Mouse (Mus musculus) liver, postnatal 0 days (tissue): Measurements from ENCODE around the gene Pax6. TPM values are rescaled to one million over a fixed set of nuclear protein-coding genes. Genes with fewer than 3 reads are reported as not detected.

Experiments used
- ATAC-seq: fragments of 200-750 bp; cut with Nextera tagmentation; 2 replicates; pipeline ENCODE4 v1.8.0; 2017; ENCODE audit warnings: mild to moderate bottlenecking, moderate library complexity
- DNase-seq: peaks from one replicate; pipeline ENCODE4 v3.0.0-alpha.2; 2016
- H3K27ac ChIP-seq: fragments of 300-500 bp; sonication (generic); 2 replicates; pipeline ENCODE4 v1.5.1; 2014; ENCODE audit warnings: antibody characterized with exemption, moderate library complexity, mild to moderate bottlenecking, low read depth
- H3K27me3 ChIP-seq: fragments of 300-500 bp; sonication (generic); 2 replicates; pipeline ENCODE4 v1.6.1; 2014; ENCODE audit warnings: low read length, control low read depth, mixed read lengths; ENCODE audit not compliant: insufficient read depth
- H3K36me3 ChIP-seq: fragments of 300-500 bp; sonication (generic); replicated peaks from 2 replicates; pipeline ENCODE4 v1.6.1; 2014; ENCODE audit warnings: mild to moderate bottlenecking, control low read depth, low read length, moderate library complexity, mixed read lengths; ENCODE audit not compliant: insufficient read depth
- H3K4me1 ChIP-seq: fragments of 300-500 bp; sonication (generic); 2 replicates; pipeline ENCODE4 v1.6.1; 2014; ENCODE audit warnings: antibody characterized with exemption, mild to moderate bottlenecking, control low read depth; ENCODE audit not compliant: insufficient read depth
- H3K4me2 ChIP-seq: fragments of 300-500 bp; sonication (generic); 2 replicates; pipeline ENCODE4 v1.6.1; 2014; ENCODE audit warnings: low read depth, mild to moderate bottlenecking, low read length, moderate library complexity, mixed read lengths
- H3K4me3 ChIP-seq: fragments of 300-500 bp; sonication (generic); 2 replicates; pipeline ENCODE4 v1.5.1; 2014; ENCODE audit warnings: low read depth, low read length
- H3K9ac ChIP-seq: fragments of 300-500 bp; sonication (generic); replicated peaks from 2 replicates; pipeline ENCODE4 v1.6.1; 2014; ENCODE audit warnings: mild to moderate bottlenecking, moderate library complexity
- H3K9me3 ChIP-seq: fragments of 300-500 bp; sonication (generic); 2 replicates; pipeline ENCODE4 v1.6.1; 2016; ENCODE audit warnings: mild to moderate bottlenecking, control low read depth, low read length, mixed read lengths
- CTCF ChIP-seq: sonication (generic); IDR thresholded peaks from 2 replicates; pipeline ENCODE4 v1.5.1; 2016; ENCODE audit warnings: antibody characterized with exemption, low read depth
- EP300 ChIP-seq: IDR thresholded peaks from 2 replicates; pipeline ENCODE4 v1.6.1; 2016; ENCODE audit warnings: antibody characterized with exemption, low read depth, mild to moderate bottlenecking
- WGBS: fragments of 180-500 bp; shearing (Covaris S2); extraction: QIAGEN DNeasy Blood & Tissue Kit; methylation state at CpG from one replicate; pipeline ENCODE4 v1.1.7; 2014; ENCODE audit not compliant: insufficient replicate concordance; 5-methylcytosine and 5-hydroxymethylcytosine counted together
- polyA plus RNA-seq: library from polyadenylated mRNA; unstranded; fragments of >200 nt; fragmentation: Nextera tagmentation; extraction: Ambion mirVana; gene quantifications from 2 replicates; pipeline ENCODE4 v1.2.1, GENCODE M21; 2015

Pax6 gene
- polyA plus RNA-seq, 1 experiment from 2014 or later, result not detected

DNA sequence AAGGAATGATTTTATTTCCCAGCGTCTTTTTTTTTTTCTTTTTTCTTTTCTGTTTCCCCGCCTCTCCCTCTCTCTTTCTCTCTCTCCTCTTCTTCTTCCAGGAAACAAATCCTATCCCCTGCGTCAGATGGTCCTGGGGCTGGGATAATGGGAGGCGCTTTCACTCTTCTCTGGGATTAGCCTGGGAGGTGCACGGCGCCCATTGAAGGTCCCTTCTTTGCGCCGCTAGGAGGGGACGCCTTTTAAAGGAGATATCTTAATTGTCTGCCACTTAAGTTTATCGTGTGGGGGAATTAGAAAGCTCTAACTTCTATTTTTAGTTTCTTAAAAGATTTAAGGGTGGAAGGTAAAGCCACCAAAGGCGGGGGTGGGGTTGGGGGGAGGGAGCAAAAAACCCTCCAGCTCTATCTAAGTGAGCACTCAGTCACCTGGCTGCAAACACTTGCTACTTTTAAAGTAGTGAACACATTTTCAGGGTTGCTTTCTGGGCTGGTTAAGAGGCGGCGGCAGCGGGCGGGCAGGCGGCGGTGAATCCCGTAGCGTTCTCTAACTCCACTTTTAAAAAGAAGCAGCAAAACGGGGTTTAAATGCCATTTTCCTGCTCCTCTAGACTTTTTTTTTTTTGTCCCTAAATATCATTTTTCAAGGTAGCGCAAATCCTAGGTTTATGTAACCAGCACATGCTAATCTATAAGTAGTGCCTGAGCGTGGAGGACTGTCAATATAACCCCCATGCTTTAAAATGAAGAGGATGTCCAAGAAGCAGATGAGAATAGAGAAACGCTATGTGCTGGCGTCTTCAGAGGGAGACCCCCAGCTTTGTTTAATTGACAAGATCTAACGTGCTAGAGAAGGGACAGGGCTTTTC is 20.0 kb downstream of the Pax6 start:
- WGBS, result 3% methylated on average over 25 of the region's 25 CpGs
- Histone ChIP-seq H3K4me3 (peak overlapping the region; percentile 26), H3K4me2 (peak overlapping the region; percentile 51)

DNA sequence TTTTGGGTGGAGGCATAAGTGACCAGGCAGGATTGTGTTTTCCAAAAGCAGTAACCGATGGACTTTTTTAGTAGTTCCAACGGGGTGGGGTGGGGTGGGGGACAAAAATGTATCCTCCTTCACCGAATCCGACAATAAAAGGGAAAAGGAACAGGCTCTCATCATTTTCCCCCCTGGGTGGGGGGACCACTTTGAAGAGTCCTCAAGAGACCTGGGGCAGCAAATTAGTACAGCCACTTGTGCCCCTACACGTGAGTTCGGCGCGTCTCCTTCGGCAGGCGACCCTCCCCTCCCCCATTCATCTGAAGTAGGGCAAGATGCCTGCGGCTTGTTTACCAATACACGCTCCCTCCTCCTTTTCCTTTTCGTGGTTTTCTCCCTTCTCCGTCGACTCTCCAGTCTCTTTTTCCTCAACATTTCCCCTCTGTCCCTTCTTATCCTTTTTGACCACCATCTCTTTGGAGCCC is 20.6 kb downstream of the Pax6 start:
- Histone ChIP-seq H3K9me3 (no peaks in the 10 kb centered on the region), H3K36me3 (no peaks in the 10 kb centered on the region), H3K27ac (no peak overlapping the region), H3K27me3 (peaks cover 86% of the 10 kb centered on the region), H3K9ac (no peak overlapping the region), H3K4me2 (no peak overlapping the region), H3K4me1 (peaks cover 2% of the 10 kb centered on the region), H3K4me3 (no peak overlapping the region)
- DNase-seq, result no peak
- WGBS, result under 1% methylated on average over 15 of the region's 15 CpGs
- no peak for ATAC-seq
- TF ChIP-seq CTCF (no peak), EP300 (no peak)

More for the DNA sequence above, 20.0 kb downstream of the Pax6 start:
- DNase-seq (no peak), ATAC-seq (no peak)
- no peaks in the 10 kb centered on the region for H3K36me3 ChIP-seq
- no peak overlapping the region for H3K27ac ChIP-seq
- H3K27me3 ChIP-seq, result peaks cover 89% of the 10 kb centered on the region
- no peak overlapping the region for H3K9ac ChIP-seq
- H3K4me1 ChIP-seq, result peaks cover 2% of the 10 kb centered on the region
- TF ChIP-seq CTCF, result no peak
- no peaks in the 10 kb centered on the region for H3K9me3 ChIP-seq

DNA sequence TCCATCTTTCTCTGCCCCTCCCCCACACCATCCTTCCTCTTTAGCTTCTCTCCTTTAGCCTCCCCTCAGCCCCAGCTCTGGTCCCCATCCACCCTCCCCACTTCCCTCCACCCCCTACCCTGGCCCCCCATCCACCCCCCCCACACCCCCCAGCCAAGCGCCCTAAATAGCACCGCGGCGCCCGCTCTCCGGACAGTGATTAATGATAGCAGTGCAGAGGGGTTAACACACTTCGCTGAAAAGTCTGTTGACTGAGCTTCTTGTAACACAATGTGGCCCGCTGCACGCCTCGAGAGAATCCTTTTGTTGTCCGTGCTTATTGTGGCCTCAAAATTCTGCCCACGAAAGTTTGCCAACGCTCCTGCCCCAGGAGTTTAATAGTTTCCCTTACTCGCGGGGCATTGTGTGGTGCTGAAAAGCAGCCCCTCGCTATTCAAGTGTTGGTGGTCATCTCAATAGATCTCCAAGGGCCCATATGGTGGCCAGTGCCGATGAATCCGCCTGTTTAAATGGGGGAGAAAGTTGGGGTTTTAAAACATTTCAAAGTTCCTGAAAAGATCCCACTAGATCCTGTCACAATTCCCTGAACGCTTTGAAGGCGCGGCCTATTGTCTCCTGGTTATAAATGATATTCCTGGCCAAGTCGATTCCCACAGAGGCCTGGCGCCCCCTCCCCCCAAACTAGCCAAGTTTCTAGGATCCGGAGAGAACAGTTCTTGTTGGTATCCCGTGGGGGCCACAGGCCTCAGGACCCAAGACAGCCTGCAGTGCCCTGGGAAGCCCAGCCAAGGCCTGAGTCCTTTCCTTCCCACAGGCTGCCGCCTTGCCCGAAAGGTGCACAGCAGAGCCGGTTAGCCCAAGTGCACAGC is 21.3 kb downstream of the Pax6 start:
- peaks cover 81% of the 10 kb centered on the region for H3K27me3 ChIP-seq
- no peak overlapping the region for H3K9ac ChIP-seq
- WGBS, result 7% methylated on average over 28 of the region's 28 CpGs
- H3K4me2 ChIP-seq, result no peak overlapping the region
- H3K4me1 ChIP-seq, result peaks cover 2% of the 10 kb centered on the region
- no peaks in the 10 kb centered on the region for H3K36me3 ChIP-seq
- no peaks in the 10 kb centered on the region for H3K9me3 ChIP-seq
- DNase-seq (no peak), ATAC-seq (no peak)
- TF ChIP-seq CTCF (no peak), EP300 (no peak)
- H3K27ac ChIP-seq, result no peak overlapping the region
- H3K4me3 ChIP-seq, result no peak overlapping the region

DNA sequence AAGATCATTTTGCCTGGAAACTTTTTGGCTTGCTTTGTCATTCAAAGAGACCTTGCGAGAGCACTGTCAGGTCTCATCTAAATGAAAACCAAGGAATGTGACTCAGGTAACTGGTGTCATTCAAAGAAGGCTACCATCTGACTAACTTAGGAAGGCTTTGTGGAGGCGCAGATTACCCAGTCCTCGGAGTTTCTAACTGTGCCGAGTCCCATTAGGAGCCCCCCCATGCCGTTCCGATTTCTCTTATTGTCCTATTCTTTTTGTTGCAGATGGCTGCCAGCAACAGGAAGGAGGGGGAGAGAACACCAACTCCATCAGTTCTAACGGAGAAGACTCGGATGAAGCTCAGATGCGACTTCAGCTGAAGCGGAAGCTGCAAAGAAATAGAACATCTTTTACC is 22.6 kb downstream of the Pax6 start:
- no peak for DNase-seq
- Histone ChIP-seq H3K4me1 (peaks cover 2% of the 10 kb centered on the region), H3K4me2 (no peak overlapping the region), H3K9me3 (no peaks in the 10 kb centered on the region), H3K27ac (no peak overlapping the region), H3K36me3 (no peaks in the 10 kb centered on the region), H3K4me3 (no peak overlapping the region), H3K27me3 (peaks cover 68% of the 10 kb centered on the region), H3K9ac (no peak overlapping the region)
- ATAC-seq, result no peak
- TF ChIP-seq CTCF (no peak), EP300 (no peak)
- 9% methylated on average over 10 of the region's 10 CpGs for WGBS

DNA sequence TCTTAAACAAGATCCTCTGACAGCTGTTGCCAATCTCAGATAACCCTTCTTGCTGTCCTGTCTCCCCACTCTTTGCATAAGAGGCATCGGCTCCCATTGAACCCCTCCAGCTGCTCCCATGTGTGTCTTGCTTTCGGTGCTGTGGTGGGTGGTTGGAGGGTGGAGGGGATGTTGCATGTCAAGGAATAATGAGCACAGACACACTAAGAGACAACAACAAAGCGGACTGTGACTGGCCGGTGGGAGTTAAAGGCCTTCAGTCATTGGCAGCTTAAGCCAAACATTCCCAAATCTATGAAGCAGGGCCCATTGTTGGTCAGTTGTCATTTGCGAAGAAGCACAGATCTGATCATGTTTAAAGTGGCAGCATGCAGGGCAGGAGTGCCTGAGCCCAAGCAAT is 29.0 kb downstream of the Pax6 start:
- H3K27me3 ChIP-seq, result peaks cover 7% of the 10 kb centered on the region
- no peaks in the 10 kb centered on the region for H3K4me1 ChIP-seq
- no peak overlapping the region for H3K4me3 ChIP-seq
- DNase-seq (no peak), ATAC-seq (no peak)
- no peaks in the 10 kb centered on the region for H3K9me3 ChIP-seq
- H3K4me2 ChIP-seq, result no peak overlapping the region
- H3K27ac ChIP-seq, result no peak overlapping the region
- H3K9ac ChIP-seq, result no peak overlapping the region
- TF ChIP-seq CTCF (no peak), EP300 (no peak)
- 78% methylated on average over 5 of the region's 5 CpGs for WGBS
- peaks cover 4% of the 10 kb centered on the region; the same call in 1 of the 2 replicates for H3K36me3 ChIP-seq

DNA sequence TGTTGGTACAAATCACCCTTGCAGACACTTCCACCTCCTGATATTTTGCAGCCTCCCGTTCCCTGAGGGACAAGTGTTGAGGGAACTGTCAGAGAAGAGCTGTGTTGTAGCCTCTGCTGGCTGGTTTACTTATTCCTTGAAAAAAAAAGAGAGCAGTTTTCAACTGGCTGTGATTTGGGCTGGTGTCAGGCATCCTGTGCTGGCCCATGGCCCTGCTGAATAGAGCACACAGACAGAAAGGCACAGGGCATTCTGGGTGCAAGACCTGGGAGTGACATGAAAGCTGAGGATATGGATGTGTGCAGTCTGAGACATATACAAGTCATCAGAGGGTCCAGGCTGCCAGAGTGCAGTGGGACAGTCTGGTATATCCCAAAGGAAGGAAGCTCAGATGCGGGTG is 29.9 kb downstream of the Pax6 start:
- Histone ChIP-seq H3K27ac (no peak overlapping the region), H3K4me2 (no peak overlapping the region), H3K36me3 (peaks cover 4% of the 10 kb centered on the region; the same call in 1 of the 2 replicates), H3K9ac (no peak overlapping the region), H3K4me3 (no peak overlapping the region), H3K27me3 (peaks cover 4% of the 10 kb centered on the region), H3K9me3 (no peaks in the 10 kb centered on the region), H3K4me1 (no peaks in the 10 kb centered on the region)
- WGBS, result 82% methylated on average over 2 of the region's 2 CpGs
- TF ChIP-seq EP300, result no peak
- no peak for TF ChIP-seq CTCF
- ATAC-seq, result no peak
- no peak for DNase-seq
